Mouse (Mus musculus) ovary, postnatal 14 days (tissue): ENCODE results near the gene Gm15091.
"Not testable (repeated sequence)": the region's sequence is repeated elsewhere in the genome, so short reads cannot be mapped to it uniquely, and the experiment has no call there.

Experiments used
- DNase-seq: peaks from one replicate; pipeline ENCODE4 v3.0.0; 2022; ENCODE audit warnings: low spot score

Gene Gm15091

DNA sequence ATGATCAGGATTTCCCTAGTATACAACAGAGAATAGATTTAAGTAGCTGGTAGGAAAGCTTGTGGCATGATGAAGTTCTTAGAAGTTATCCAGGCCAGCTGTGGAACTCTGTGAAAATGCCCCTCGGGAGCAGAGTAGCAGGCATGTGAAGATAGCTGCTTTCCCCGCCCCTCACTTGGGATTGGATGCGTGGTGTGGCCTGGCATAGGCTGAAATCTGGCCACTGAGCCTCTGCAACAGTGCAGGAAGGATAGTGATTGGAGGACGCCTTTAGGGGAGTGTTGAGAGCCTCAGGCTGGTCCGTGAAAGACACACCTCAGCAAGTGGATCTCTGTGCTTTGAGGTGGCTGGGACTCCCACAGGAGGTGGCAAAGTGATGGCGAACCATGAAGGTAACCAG is at the start of gene Gm15091:
TSS of gene Gm15091 (plus strand) at position 301 of the 400 bp plus-strand sequence.
- DNase-seq: not testable (repeated sequence)
